Mouse (Mus musculus) c-Kit-negative CD71-positive TER-119-positive erythroid progenitor cells, embryonic 14.5 days (primary cell): ENCODE measurements around the gene Cldn34c1.
A peak's percentile ranks its signal among the peaks of the same experiment; 100 is the strongest.
"Not testable (repeated sequence)": the region's sequence is repeated elsewhere in the genome, so short reads cannot be mapped to it uniquely, and the experiment has no call there.

Experiments
- DNase-seq: peaks from one replicate; pipeline ENCODE4 v3.0.0-alpha.2; 2013; ENCODE audit warnings: low read depth, low spot score

Cldn34c1 gene

GRCm38 (mm10) chrX:123103291-123104260 lies at the start of gene Cldn34c1:
Gene Cldn34c1 (plus strand): TSS chrX:123103495.
- DNase-seq: peak; percentile 54

GRCm38 (mm10) chrX:123087441-123087840 lies 15.9 kb upstream of the Cldn34c1 start:
- DNase-seq: no peak

DNA sequence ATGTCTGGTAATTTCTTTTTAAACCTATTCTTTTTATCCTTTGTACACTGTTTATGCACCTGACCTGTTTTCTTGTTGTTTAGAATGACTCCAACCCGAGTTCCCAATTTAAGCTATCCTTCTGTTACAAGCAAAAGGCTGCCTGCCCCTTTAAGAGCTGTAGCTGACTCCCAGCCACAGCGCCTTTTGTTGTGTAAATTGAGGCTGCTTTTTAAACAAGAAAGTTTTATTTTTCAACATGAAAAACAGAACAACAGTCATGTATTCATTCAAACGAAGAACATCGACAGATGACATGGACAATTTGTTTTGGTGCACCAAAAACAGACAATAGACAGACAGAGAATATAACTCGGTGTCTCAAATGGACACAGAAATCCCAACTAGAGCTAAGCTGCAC lies 489 bp upstream of the Cldn34c1 start:
- DNase-seq: not testable (repeated sequence)

DNA sequence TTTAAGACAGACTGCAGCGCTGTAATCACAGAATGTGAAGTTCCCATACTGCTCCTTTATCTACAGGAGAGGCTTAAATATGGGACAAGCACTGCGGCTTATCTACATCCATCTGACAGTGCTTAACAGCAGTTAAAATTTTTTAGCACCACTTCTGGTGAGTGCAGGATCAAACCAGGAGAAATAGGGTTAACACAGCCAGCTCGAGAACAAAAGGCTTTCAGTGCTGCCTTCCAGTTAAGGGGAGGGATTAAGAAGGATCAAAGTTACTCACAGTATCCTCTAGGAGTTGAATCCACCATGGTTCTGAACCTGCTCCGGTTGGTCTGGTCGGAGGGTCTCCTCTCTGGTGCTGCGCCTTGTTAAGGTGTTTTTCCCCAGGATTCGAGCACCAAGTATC lies 1.4 kb downstream of the Cldn34c1 start:
- not testable (repeated sequence) for DNase-seq

DNA sequence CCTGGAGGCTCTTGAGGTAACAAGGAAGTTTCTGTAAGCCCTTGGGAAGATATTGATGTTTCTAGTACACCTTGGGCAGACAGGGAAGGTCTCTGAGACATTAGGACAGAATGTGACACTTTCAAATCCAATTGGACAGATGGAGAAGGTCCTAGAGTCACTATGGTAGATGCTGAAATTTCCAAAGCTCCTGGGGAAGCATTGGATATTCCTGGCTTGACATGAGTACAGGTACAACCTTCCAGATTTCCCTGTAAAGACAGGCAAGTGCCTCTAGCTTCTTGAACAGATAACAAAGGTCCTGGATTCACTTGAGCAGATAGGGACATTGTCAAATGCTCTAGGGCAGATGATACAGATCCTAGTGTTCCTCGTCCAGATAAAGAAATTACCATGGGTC lies 119.1 kb downstream of the Cldn34c1 start, which contains the start of gene Srsx:
Gene Srsx (minus strand): TSS at position 101 of the 400 bp plus-strand sequence.
- DNase-seq: not testable (repeated sequence)
